Mouse (Mus musculus) gastrocnemius, adult 2 months (tissue): ENCODE measurements around the gene Myh11. TPM values are rescaled to one million over a fixed set of nuclear protein-coding genes. Genes with fewer than 3 reads are reported as not detected.

Source experiments
- DNase-seq: peaks from one replicate; pipeline ENCODE4 v3.0.0; 2022
- H3K27ac ChIP-seq: fragments of 200-600 bp; 2 replicates; pipeline ENCODE4 v1.8.1; 2022; ENCODE audit warnings: mild to moderate bottlenecking
- H3K4me3 ChIP-seq: fragments of 200-600 bp; 2 replicates; pipeline ENCODE4 v1.8.1; 2022; ENCODE audit warnings: mild to moderate bottlenecking, moderate library complexity
- CTCF ChIP-seq: fragments of 200-600 bp; IDR thresholded peaks from 2 replicates; pipeline ENCODE4 v1.8.1; 2022; ENCODE audit warnings: antibody characterized with exemption, mild to moderate bottlenecking, moderate library complexity
- intact Hi-C: fragments of 180-260 bp; cut with DNase I; formaldehyde crosslinking; loops from one replicate; pipeline ENCODE4 v1.15.1; 2025
- total RNA-seq, 2 experiments: library from RNA; stranded (reverse); gene quantifications; 2 replicates each; pipeline ENCODE4 v1.2.3; 2021

Gene Myh11
- total RNA-seq, 2 experiments from 2014 or later, result 19.1 to 20.1 TPM

DNA sequence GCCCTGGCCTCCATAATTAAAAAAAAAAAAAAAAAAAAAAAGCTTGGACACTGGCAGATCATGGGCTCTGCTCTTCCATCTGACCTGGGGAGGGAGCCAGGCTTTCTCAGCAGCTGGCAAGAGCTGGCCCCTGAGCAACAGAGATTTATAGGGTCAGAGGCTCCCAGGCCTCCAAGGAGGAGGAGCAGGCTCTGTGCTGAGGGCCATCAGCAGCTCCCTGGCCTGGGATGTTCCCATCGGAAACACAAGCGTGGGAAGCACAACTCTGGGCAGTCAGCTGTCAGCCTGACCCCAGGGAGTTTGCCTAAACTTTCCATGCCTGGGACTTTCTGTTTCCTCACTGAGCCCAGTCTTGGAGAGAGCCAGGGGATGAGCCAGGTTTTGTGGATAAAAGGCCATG is 32.3 kb downstream of the Myh11 start:
- TF ChIP-seq CTCF, result no peak
- intact Hi-C loops, result no loop called here
- Histone ChIP-seq H3K27ac (peak overlapping the region; percentile 68), H3K4me3 (no peak overlapping the region)
- peak; percentile 84 for DNase-seq

GRCm38 (mm10) chr16:14253586-14253985 is 37.6 kb downstream of the Myh11 start:
- Histone ChIP-seq H3K4me3 (no peak overlapping the region), H3K27ac (peak overlapping the region; percentile 68)
- intact Hi-C loops, result no loop called here
- no peak for TF ChIP-seq CTCF
- DNase-seq, result peak; percentile 45

- Histone ChIP-seq H3K4me3 (no peak overlapping the region), H3K27ac (peak overlapping the region; percentile 68)
- intact Hi-C loops, result no loop called here
- no peak for DNase-seq
- no peak for TF ChIP-seq CTCF
Observed at GRCm38 (mm10) chr16:14252877-14253276, 38.3 kb downstream of the Myh11 start.

DNA sequence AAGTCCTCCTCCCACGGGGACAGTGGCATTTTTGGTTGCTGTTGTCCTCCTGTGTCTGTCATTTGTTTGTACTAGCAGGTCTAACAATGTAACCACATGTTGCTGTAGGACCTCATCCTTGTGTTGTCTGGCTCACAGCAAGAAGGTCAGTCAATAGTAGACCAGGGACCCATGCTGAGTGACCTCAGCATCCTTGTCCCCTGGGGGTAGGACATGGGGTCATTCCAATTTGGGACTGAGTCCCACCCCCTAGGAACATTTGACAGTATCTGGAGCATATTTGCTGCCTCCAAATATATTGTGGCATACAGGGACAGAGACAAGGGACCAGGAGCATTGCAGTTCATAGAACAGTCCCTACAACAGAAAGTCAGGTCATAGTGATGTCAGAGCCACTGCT is 41.3 kb downstream of the Myh11 start:
- TF ChIP-seq CTCF, result no peak
- H3K4me3 ChIP-seq, result no peak overlapping the region
- intact Hi-C loops, result no loop called here
- H3K27ac ChIP-seq, result peak overlapping the region; percentile 68
- DNase-seq, result no peak

DNA sequence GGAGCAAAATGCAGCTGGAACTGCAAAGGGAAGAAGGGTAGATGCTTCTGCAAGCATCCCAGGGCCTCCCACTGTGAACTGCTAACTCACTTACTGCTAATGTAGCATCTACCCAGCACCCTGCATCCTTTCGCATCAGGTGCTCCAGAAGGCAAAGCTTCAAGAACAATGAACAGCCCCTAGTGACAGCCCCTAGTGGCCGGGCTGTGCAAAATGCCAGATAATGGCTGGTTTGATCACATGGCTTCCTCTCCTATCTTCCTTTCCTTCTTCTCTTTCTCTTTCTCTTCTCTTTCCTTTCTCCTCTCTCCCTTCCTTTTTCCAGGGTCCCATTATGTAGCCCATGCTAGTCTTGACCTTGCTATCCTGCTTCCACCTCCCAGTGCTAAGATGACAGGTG is 48.6 kb downstream of the Myh11 start:
- peak; percentile 35; the same call in 1 of the 2 replicates for TF ChIP-seq CTCF
- Histone ChIP-seq H3K27ac (no peak overlapping the region), H3K4me3 (no peak overlapping the region)
- intact Hi-C loops, result no loop called here
- no peak for DNase-seq

DNA sequence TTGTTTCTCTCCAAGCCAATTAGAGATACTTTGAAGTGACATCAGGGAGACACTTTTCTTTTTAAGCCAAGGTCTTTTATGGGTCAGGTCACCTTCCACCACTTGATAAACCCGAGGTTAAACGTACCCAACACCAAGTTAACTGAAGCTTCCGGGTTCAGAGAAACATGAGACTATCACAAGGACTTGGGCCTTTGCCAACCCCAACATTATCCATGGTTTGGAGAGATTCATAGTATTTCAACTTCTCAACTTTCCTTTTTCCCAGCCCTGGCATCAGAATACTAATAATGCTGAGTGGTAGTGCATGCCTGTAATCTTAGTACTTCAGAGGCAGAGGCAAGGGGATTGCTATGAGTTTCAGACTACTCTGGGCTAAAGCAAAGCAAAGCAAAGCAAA is 49.1 kb downstream of the Myh11 start:
- no peak for DNase-seq
- Histone ChIP-seq H3K27ac (no peak overlapping the region), H3K4me3 (no peak overlapping the region)
- intact Hi-C loops, result no loop called here
- no peak for TF ChIP-seq CTCF

DNA sequence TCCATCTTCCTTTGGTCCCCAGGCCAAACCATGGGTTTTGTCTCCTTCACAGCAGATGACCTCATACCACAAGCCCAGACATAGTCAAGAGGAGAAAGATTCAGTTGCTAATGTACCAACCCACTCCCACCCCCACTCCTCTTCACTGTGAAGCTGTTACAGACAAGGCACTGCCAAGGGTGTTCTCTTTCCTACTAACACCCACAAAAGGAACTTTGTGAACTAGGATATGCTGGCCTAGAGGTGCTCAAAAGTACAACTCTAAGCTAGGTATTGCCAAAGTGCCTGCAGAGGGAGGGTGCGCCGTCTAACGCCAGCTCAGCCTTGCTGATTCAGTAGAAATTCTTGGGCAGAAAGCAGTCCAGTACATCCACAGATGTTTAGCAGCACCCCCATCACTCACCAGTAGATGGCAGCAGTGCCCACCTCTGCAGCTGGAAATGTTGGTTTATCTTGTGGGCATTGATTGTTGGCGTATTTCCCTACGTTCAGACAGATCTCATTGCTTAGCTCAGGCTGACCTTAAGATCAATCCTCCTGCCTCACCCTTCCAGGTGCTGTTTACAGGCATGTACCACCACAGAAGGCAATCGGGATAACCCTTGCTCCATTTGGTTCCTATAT is 54.0 kb downstream of the Myh11 start:
- no peak overlapping the region for H3K27ac ChIP-seq
- peak; percentile 77 for DNase-seq
- TF ChIP-seq CTCF, result peak; percentile 99
- intact Hi-C loops, result loop anchor here (1.0 to 5.0 kb wide), 4 partner anchors 54 to 256 kb away; partner anchors contain the start of gene Myh11
- no peak overlapping the region for H3K4me3 ChIP-seq

DNA sequence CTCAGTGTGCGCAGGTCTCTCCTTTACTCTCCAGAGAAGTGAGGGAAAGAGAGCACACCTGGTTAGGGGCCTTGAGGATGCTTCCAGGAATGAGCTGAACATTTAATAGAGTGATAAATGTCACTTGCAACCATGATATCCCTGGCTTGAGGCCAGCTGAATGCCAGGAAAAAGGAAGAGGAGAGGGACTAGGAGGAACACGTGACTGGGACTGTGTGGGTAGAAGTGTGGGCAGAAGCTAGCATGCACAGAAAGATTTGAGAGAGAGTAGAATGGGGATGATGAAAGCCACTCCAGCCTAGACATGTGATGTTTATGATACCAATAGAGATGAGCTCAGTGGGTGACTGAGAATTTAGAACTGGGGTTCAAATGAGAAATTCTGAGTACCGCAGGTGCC is 76.0 kb downstream of the Myh11 start:
- TF ChIP-seq CTCF, result no peak
- no peak overlapping the region for H3K4me3 ChIP-seq
- no peak for DNase-seq
- H3K27ac ChIP-seq, result no peak overlapping the region
- intact Hi-C loops, result no loop called here

DNA sequence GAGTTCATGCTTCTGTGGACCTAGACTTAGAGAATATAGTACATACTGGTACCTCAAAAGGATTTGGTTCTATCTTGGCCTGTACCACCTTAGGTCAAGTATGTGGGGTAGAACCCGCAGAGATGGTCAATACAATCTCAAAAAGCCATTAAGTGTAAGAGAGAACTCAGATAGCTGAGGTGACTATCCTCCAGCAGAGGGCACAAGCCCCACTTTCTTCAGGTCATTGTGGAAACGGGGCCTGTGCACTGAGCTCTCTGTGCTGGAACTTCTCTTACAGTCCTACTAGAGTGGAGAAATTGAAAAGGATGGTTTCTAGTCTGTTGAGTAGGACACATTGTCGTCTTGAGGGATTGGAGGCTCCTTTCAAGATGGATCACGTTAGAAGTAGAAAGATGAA is 92.4 kb downstream of the Myh11 start:
- no peak for TF ChIP-seq CTCF
- intact Hi-C loops, result loop anchor here (10.0 kb wide), 2 partner anchors 54 to 294 kb away; partner anchors contain the start of genes Mpv17l and Pdxdc1
- no peak overlapping the region for H3K27ac ChIP-seq

DNA sequence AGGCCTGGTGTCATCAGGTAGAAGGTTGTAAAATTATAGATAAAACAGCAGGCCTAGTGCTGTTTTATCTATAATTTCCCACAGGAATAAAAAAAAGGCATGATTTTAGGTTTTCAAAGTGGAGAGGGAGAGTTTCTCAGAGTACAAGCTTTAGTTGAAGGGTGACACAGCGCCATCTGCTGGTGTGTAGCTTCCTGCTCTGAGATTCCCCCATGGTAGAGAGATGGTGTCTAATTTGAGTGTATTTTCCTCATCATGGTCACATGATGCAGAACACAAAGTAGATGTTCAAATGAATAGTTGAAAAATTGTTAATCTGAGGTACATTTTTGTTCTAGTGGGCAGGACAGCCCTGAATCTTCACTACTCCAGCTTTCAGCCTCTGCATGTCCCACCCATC is 95.7 kb downstream of the Myh11 start:
- H3K4me3 ChIP-seq, result no peak overlapping the region
- TF ChIP-seq CTCF, result peak; percentile 84
- intact Hi-C loops, result loop anchor here (10.0 kb wide), 2 partner anchors 51 to 291 kb away; partner anchors contain the start of genes Mpv17l and Pdxdc1
- peak; percentile 61 for DNase-seq
- peak overlapping the region; percentile 62 for H3K27ac ChIP-seq

More for the DNA sequence above, 92.4 kb downstream of the Myh11 start:
- DNase-seq, result no peak
- no peak overlapping the region for H3K4me3 ChIP-seq

DNA sequence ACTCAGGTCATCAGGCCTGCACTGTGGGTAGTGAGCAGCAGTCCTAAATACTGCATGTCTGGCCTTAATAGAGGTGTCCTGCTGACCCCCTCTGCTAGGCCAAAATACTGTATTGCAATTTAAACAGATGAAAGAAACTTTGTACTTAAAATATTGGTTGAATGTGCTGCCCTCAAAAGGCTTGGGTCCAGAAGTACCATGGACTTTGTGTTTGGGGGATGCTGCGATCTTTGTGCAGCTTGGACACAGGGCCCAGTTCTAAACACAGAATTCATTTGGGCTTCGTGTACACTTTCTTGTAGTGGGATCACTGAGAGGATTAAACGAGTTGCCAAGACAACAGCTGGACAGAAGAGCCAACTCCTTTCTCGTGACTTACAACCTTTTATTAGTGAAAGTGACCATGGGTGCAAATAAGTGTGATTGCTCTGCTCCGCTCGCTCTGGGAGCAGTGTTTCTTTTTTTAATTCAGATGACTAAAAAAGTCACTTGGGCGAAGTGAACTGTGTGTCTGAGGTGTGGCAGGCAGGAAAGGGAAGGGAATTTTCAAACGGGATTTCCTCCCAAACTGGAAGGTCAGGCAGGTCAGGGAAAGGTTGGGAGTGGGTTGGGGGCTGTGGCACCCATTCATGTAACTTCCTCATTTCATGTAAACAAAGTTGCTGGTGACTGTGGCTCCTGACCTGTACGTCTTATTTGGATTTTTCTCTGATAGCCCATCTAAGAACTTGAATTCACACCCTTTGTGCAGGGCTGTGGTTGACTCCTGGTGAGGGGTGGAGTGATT is 96.8 kb downstream of the Myh11 start:
- intact Hi-C loops, result loop anchor here (10.0 kb wide), 2 partner anchors 50 to 290 kb away; partner anchors contain the start of genes Mpv17l and Pdxdc1
- no peak overlapping the region; the same call in 1 of the 2 replicates for H3K4me3 ChIP-seq
- TF ChIP-seq CTCF, result no peak
- H3K27ac ChIP-seq, result peak overlapping the region; percentile 62
- no peak for DNase-seq

- Histone ChIP-seq H3K27ac (no peak overlapping the region), H3K4me3 (no peak overlapping the region)
- intact Hi-C loops, result no loop called here
- no peak for DNase-seq
- no peak for TF ChIP-seq CTCF
Observed at GRCm38 (mm10) chr16:14185516-14185915, 105.7 kb downstream of the Myh11 start.

DNA sequence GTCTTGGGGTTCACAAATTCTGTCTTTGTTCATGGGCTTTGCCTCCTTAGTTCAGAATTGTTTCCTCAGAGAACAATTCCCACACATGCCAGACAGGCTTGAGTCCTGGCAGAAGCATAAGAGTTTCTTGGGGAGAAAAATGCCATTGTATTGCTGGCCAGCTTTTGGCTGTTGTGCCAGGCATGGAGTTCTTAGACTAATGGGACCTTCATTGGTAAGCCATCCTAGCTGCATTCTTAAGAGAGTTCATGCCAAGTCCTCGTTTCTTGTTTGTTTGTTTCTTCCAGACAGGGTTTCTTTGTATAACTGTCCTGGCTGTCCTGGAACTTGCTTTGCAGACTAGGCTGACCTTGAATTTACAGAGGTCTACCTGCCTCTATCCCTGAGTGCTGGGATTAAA is 107.3 kb downstream of the Myh11 start:
- intact Hi-C loops, result no loop called here
- Histone ChIP-seq H3K27ac (no peak overlapping the region), H3K4me3 (no peak overlapping the region)
- TF ChIP-seq CTCF, result no peak
- no peak for DNase-seq
